Mouse (Mus musculus) kidney, embryonic 15.5 days (tissue): ENCODE data around the gene Prss32. TPM values are rescaled to one million over a fixed set of nuclear protein-coding genes. Genes with fewer than 3 reads are reported as not detected.

ENCODE experiments used
- microRNA-seq: library from miRNA; unstranded; fragments of <30 nt; microRNA quantifications from one replicate; pipeline ENCODE4, GENCODE M21; 2016
- polyA plus RNA-seq: library from polyadenylated mRNA; unstranded; fragments of >200 nt; fragmentation: Nextera tagmentation; extraction: Ambion mirVana; gene quantifications from 2 replicates; pipeline ENCODE4 v1.2.1, GENCODE M21; 2015

Gene Prss32
- polyA plus RNA-seq, 1 experiment from 2014 or later = not detected

Small RNAs within 50 kb of the gene (microRNA-seq; reads per million reads assigned to microRNA genes)
- gene Mir5125 = not detected

Other genes starting within 250 kb of the Prss32 start
- gene Zfp13, start 244.4 kb upstream of the Prss32 start, polyA plus RNA-seq = 16.3 and 16.5 TPM in 2 replicates
- not detected in 2 replicates for gene Zscan10, start 243.0 kb upstream of the Prss32 start, polyA plus RNA-seq
- gene Mmp25, start 198.6 kb upstream of the Prss32 start, polyA plus RNA-seq = 1.1 and 1.3 TPM in 2 replicates
- gene Bicdl2, start 183.3 kb upstream of the Prss32 start, polyA plus RNA-seq = 1.3 and 1.5 TPM in 2 replicates
- gene Hcfc1r1, start 170.3 kb upstream of the Prss32 start, polyA plus RNA-seq = 63.2 and 69.5 TPM in 2 replicates
- gene Thoc6, start 170.0 kb upstream of the Prss32 start, polyA plus RNA-seq = 52.4 and 53.4 TPM in 2 replicates
- gene Tnfrsf12a, start 166.4 kb upstream of the Prss32 start, polyA plus RNA-seq = 27.5 and 29.5 TPM in 2 replicates
- 189 and 191 TPM in 2 replicates for gene Cldn6, start 164.6 kb upstream of the Prss32 start, polyA plus RNA-seq
- gene Cldn9, start 159.8 kb upstream of the Prss32 start, polyA plus RNA-seq = 51.2 and 53.1 TPM in 2 replicates
- gene 1520401A03Rik, start 121.1 kb upstream of the Prss32 start, polyA plus RNA-seq = 0.14 and 0.88 TPM in 2 replicates
- 48.4 and 56.3 TPM in 2 replicates for gene Pkmyt1, start 117.5 kb upstream of the Prss32 start, polyA plus RNA-seq
- 19.8 and 23.8 TPM in 2 replicates for gene Paqr4, start 103.0 kb upstream of the Prss32 start, polyA plus RNA-seq
- 1.9 and 2.2 TPM in 2 replicates for gene Kremen2, start 98.0 kb upstream of the Prss32 start, polyA plus RNA-seq
- gene Flywch1, start 72.3 kb upstream of the Prss32 start, polyA plus RNA-seq = 89.5 and 91.0 TPM in 2 replicates
- 35.0 and 37.4 TPM in 2 replicates for gene Flywch2, start 57.8 kb upstream of the Prss32 start, polyA plus RNA-seq
- 496 and 536 TPM in 2 replicates for gene Srrm2, start 53.3 kb upstream of the Prss32 start, polyA plus RNA-seq
- gene Elob, start 14.7 kb upstream of the Prss32 start, polyA plus RNA-seq = 999 and 1,052 TPM in 2 replicates
- gene Prss33, start 7.8 kb upstream of the Prss32 start, polyA plus RNA-seq = 0.18 TPM in 1 of 2 replicates, not detected in the other
- gene Prss41, start 317 bp downstream of the Prss32 start, polyA plus RNA-seq = 3.2 and 3.3 TPM in 2 replicates
- not detected in 2 replicates for gene Prss21, start 24.2 kb downstream of the Prss32 start, polyA plus RNA-seq
- gene Dcpp1, start 37.0 kb downstream of the Prss32 start, polyA plus RNA-seq = not detected in 2 replicates
- gene Dcpp2, start 37.0 kb downstream of the Prss32 start, polyA plus RNA-seq = not detected in 2 replicates
- not detected in 2 replicates for gene Dcpp3, start 73.6 kb downstream of the Prss32 start, polyA plus RNA-seq
- gene Sbp, start 97.8 kb downstream of the Prss32 start, polyA plus RNA-seq = not detected in 2 replicates
- gene Sbpl, start 111.4 kb downstream of the Prss32 start, polyA plus RNA-seq = not detected in 2 replicates
- 0.18 and 0.23 TPM in 2 replicates for gene Prss30, start 136.7 kb downstream of the Prss32 start, polyA plus RNA-seq
- 0.57 and 1.2 TPM in 2 replicates for gene Prss22, start 154.2 kb downstream of the Prss32 start, polyA plus RNA-seq
- gene Prss27, start 194.3 kb downstream of the Prss32 start, polyA plus RNA-seq = 0.26 and 0.29 TPM in 2 replicates
- gene Kctd5, start 229.6 kb downstream of the Prss32 start, polyA plus RNA-seq = 62.8 and 64.1 TPM in 2 replicates